8 mouse cellular contexts compared by ENCODE assay signal in genomic region chr8:121652774-121653323, GRCm38 (mm10). TPM values are rescaled to one million over a fixed set of nuclear protein-coding genes. Genes with fewer than 3 reads are reported as not detected.
DNase-seq lines count a peak whose midpoint lies in the region; ATAC-seq and TF ChIP-seq lines count a peak whose summit lies in the region.

Gene Zcchc14 (minus strand): TSS chr8:121652901.

- H3ac ChIP-seq in C2C12 (ENCODE audit: control insufficient read depth, insufficient read length, low read depth), result peak within 1 kb of the TSS; percentile 100

- peak within 1 kb of the TSS; percentile 89 for H3K9ac ChIP-seq in heart, embryonic 12.5 days
- peak within 1 kb of the TSS; percentile 95 for H3K9ac ChIP-seq in kidney, postnatal 0 days (ENCODE audit: low read depth, low read length)
- peak within 1 kb of the TSS; percentile 88 for H3K9ac ChIP-seq in midbrain, postnatal 0 days (replicated peaks; ENCODE audit: low read length, poor library complexity, severe bottlenecking)
- peak within 1 kb of the TSS; percentile 92 for H3K9ac ChIP-seq in stomach, embryonic 16.5 days (ENCODE audit: low read length)

- peaks cover 41% of the 10 kb centered on the region for H3K79me3 ChIP-seq in C2C12 (ENCODE audit: low read depth)

- H3K4me3 ChIP-seq in C2C12 (ENCODE audit: insufficient read depth, poor library complexity, severe bottlenecking), result peak within 1 kb of the TSS; percentile 55
- H3K4me3 ChIP-seq in heart, embryonic 12.5 days, result peak within 1 kb of the TSS; percentile 86
- peak within 1 kb of the TSS; percentile 68 for H3K4me3 ChIP-seq in kidney, postnatal 0 days (replicated peaks; ENCODE audit: low read depth, low read length)
- peak within 1 kb of the TSS; percentile 81 for H3K4me3 ChIP-seq in midbrain, postnatal 0 days (ENCODE audit: low read depth, low read length)
- H3K4me3 ChIP-seq in stomach, embryonic 16.5 days (replicated peaks; ENCODE audit: low read length), result peak within 1 kb of the TSS; percentile 74

- peaks cover 44% of the 10 kb centered on the region for H3K79me2 ChIP-seq in C2C12 (ENCODE audit: control insufficient read depth, insufficient read depth)

- peak; percentile 97 for ATAC-seq in heart, embryonic 12.5 days (ENCODE audit: insufficient number of reproducible peaks, low FRiP score)
- ATAC-seq in kidney, postnatal 0 days (replicated peaks; ENCODE audit: low FRiP score, low read depth), result peak; percentile 98
- ATAC-seq in midbrain, postnatal 0 days (ENCODE audit: low FRiP score), result peak; percentile 97
- ATAC-seq in stomach, embryonic 16.5 days (ENCODE audit: insufficient read depth, low FRiP score), result peak; percentile 99

- peaks cover 16% of the 10 kb centered on the region for H3K36me3 ChIP-seq in C2C12 (ENCODE audit: control insufficient read depth, insufficient read depth)
- peaks cover 4% of the 10 kb centered on the region; the same call in 1 of the 2 replicates for H3K36me3 ChIP-seq in heart, embryonic 12.5 days
- H3K36me3 ChIP-seq in kidney, postnatal 0 days (ENCODE audit: insufficient read depth, low read length), result no peaks in the 10 kb centered on the region
- H3K36me3 ChIP-seq in midbrain, postnatal 0 days (ENCODE audit: insufficient read depth, low read length), result no peaks in the 10 kb centered on the region
- no peaks in the 10 kb centered on the region for H3K36me3 ChIP-seq in stomach, embryonic 16.5 days (ENCODE audit: control insufficient read depth, insufficient read depth, low read length)

- peak within 1 kb of the TSS; percentile 96 for H3K4me2 ChIP-seq in heart, embryonic 12.5 days
- H3K4me2 ChIP-seq in kidney, postnatal 0 days (ENCODE audit: low read length), result peak within 1 kb of the TSS; percentile 85
- peak within 1 kb of the TSS; percentile 99 for H3K4me2 ChIP-seq in midbrain, postnatal 0 days (ENCODE audit: low read depth, low read length, poor library complexity, severe bottlenecking)
- H3K4me2 ChIP-seq in stomach, embryonic 16.5 days (ENCODE audit: low read depth, low read length), result peak within 1 kb of the TSS; percentile 97

- no peak for TF ChIP-seq CTCF in C2C12 (IDR thresholded peaks at IDR 0.05; ENCODE audit: control insufficient read depth, insufficient read depth, insufficient read length)
- no peak for TF ChIP-seq CTCF in kidney, postnatal 0 days (IDR thresholded peaks at IDR 0.05; ENCODE audit: low read depth)
- TF ChIP-seq CTCF in midbrain, postnatal 0 days (IDR thresholded peaks at IDR 0.05), result no peak

- WGBS in heart, embryonic 12.5 days, result under 1% methylated on average over 66 of the region's 67 CpGs
- WGBS in kidney, postnatal 0 days, result under 1% methylated on average over 67 of the region's 67 CpGs
- under 1% methylated on average over 42 of the region's 67 CpGs for WGBS in midbrain, postnatal 0 days
- under 1% methylated on average over 66 of the region's 67 CpGs for WGBS in stomach, embryonic 16.5 days

- H3K9me3 ChIP-seq in heart, embryonic 12.5 days (replicated peaks), result no peaks in the 10 kb centered on the region
- H3K9me3 ChIP-seq in kidney, postnatal 0 days (replicated peaks; ENCODE audit: low read length), result no peaks in the 10 kb centered on the region
- no peaks in the 10 kb centered on the region for H3K9me3 ChIP-seq in midbrain, postnatal 0 days (ENCODE audit: low read length)
- H3K9me3 ChIP-seq in stomach, embryonic 16.5 days (replicated peaks; ENCODE audit: control insufficient read depth, low read length), result no peaks in the 10 kb centered on the region

- peaks cover 50% of the 10 kb centered on the region for H3K4me1 ChIP-seq in heart, embryonic 12.5 days (replicated peaks)
- H3K4me1 ChIP-seq in kidney, postnatal 0 days (replicated peaks; ENCODE audit: insufficient read depth, low read length), result peaks cover 40% of the 10 kb centered on the region
- peaks cover 35% of the 10 kb centered on the region for H3K4me1 ChIP-seq in midbrain, postnatal 0 days (ENCODE audit: insufficient read depth, low read length)
- peaks cover 42% of the 10 kb centered on the region for H3K4me1 ChIP-seq in stomach, embryonic 16.5 days (ENCODE audit: control insufficient read depth, insufficient read depth, low read length)

- H3K27ac ChIP-seq in heart, embryonic 12.5 days (ENCODE audit: poor library complexity, severe bottlenecking), result peak within 1 kb of the TSS; percentile 88
- H3K27ac ChIP-seq in kidney, postnatal 0 days, result peak within 1 kb of the TSS; percentile 94
- peak within 1 kb of the TSS; percentile 99 for H3K27ac ChIP-seq in midbrain, postnatal 0 days (ENCODE audit: low read depth, low read length)
- H3K27ac ChIP-seq in stomach, embryonic 16.5 days (ENCODE audit: low read length), result peak within 1 kb of the TSS; percentile 93

- no peaks in the 10 kb centered on the region for H3K27me3 ChIP-seq in C2C12 (ENCODE audit: control insufficient read depth, insufficient read depth, insufficient read length)
- no peaks in the 10 kb centered on the region for H3K27me3 ChIP-seq in heart, embryonic 12.5 days (replicated peaks)
- H3K27me3 ChIP-seq in kidney, postnatal 0 days (ENCODE audit: insufficient read depth, low read length), result no peaks in the 10 kb centered on the region
- H3K27me3 ChIP-seq in midbrain, postnatal 0 days (ENCODE audit: insufficient read depth, low read length), result no peaks in the 10 kb centered on the region
- H3K27me3 ChIP-seq in stomach, embryonic 16.5 days (ENCODE audit: control insufficient read depth, insufficient read depth, low read length), result no peaks in the 10 kb centered on the region

- DNase-seq in brain, embryonic 18.5 days (ENCODE audit: low read depth, low spot score), result peak; percentile 98
- DNase-seq in fibroblast of lung, adult 2 months (ENCODE audit: low read depth), result peak; percentile 96
- peak; percentile 99 for DNase-seq in kidney, postnatal 0 days (ENCODE audit: low spot score)
- peak; percentile 89 for DNase-seq in liver
- peak; percentile 100 for DNase-seq in midbrain, postnatal 0 days (ENCODE audit: low spot score)

TF ChIP-seq in C2C12, 6 proteins besides CTCF, POLR2A, EP300 and RAD21:
- no peak for TF ChIP-seq CEBPB (IDR thresholded peaks at IDR 0.05; ENCODE audit: low read depth)
- TF ChIP-seq USF1 (IDR thresholded peaks at IDR 0.05; ENCODE audit: low read depth), result no peak
- TF ChIP-seq MAX (IDR thresholded peaks at IDR 0.05), result peak; percentile 57
TF ChIP-seq in C2C12: peak in this region for 1.

RNA-seq across cellular contexts. Expression of gene Zcchc14, which starts in this region (rescaled TPM):
- 18.2 TPM for polyA plus RNA-seq in C2C12 (2012; fragmentation: generic; extraction: Trizol)
- polyA plus RNA-seq in heart, embryonic 12.5 days (2016; fragmentation: Nextera tagmentation; extraction: Ambion mirVana), result 9.2 and 9.9 TPM in 2 replicates
- 10.9 and 13.5 TPM in 2 replicates for polyA plus RNA-seq in kidney, postnatal 0 days (2015; fragmentation: Nextera tagmentation; extraction: Ambion mirVana)
- total RNA-seq in midbrain, postnatal 0 days (2014; rRNA removed), result 66.5 and 68.5 TPM in 2 replicates
- 11.5 and 16.9 TPM in 2 replicates for polyA plus RNA-seq in midbrain, postnatal 0 days (2015; fragmentation: Nextera tagmentation; extraction: Ambion mirVana)
- polyA plus RNA-seq in stomach, embryonic 16.5 days (2015; fragmentation: Nextera tagmentation; extraction: Ambion mirVana), result 13.2 and 13.3 TPM in 2 replicates

Comparison
In these comparisons a context has a peak if more than half of its experiments do, and no peak if none do; other contexts are left out.
1. Peak in every context shown above with its lines: DNase-seq, ATAC-seq, H3K4me3 ChIP-seq and H3K27ac ChIP-seq.